Mouse (Mus musculus): ENCODE measurements around the gene Bex3.
"Not testable (repeated sequence)": the region's sequence is repeated elsewhere in the genome, so short reads cannot be mapped to it uniquely, and the experiment has no call there.

Gene Bex3

DNA sequence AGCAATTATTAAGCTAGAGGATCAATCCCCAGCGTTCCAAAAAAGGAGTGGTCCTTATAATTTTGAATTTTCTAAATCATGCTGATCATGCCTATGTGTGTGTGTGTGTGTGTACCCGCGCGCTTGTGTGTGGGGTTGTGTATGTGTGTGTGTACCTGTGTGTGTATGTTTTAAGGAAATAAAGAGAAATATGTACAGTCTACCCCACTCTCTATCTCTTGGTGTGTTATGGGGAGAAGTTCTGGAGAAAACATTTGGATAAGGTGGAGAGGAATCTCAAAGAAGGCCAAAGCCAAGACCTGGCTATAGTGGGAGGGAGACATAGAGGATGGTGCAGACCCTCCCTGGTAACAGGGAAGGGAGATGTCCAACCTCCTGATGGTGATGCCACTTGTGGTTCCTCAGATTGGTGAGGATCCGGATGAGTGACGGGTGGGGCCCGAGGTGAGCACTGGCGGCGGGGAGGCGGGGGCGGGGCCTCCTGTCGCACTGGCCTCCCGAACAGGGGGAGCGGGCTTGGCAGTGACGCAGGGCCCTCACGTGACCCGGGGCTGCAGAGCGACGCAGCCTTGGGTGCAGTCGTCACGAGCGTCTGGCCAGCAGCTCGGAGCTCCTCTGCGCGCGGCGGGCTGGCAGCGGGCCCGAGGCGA is at the start of gene Bex3:
TSS of gene Bex3 (plus strand) at position 511 of the 650 bp plus-strand sequence.
- not testable (repeated sequence) for DNase-seq (ENCODE audit: low spot score)

DNA sequence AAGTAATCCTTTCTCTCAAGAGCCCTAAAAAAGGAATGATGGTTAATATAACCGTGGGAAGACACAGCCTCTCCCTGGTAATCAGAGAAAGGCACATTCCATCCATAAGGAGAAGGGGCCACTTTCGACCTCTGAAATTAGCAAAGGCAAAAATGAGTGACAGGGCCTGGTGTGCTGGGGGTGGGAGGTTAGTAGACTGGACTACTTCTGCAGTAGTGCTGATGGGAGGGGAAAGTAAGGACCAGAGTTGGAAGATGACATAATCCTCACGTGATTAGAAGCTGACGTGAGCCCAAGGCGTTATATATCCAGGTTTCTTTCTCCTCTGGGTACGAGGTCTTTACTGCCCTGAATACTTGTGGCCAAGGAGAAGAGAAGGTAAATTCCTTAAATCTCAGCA is 46.3 kb upstream of the Bex3 start:
- DNase-seq (ENCODE audit: low spot score), result no peak

DNA sequence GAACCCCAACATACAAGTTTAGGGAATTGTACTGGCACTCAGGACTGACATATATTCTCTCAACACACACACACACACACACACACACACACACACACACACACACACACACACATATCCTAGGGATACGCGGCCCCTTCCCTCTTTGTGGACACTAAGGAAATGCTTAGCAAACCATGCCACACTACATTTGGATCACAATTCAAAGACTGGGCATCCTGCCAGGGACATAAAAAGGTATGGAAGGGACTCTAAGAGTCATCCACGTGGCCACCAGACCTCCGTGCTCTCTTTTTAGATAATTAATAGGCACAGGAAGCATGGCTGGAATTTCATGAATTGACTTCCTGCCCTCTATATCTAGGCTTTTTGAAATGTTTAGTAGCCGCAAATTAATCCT is 42.3 kb upstream of the Bex3 start:
- DNase-seq (ENCODE audit: low spot score), result no peak

GRCm38 (mm10) chrX:136238118-136238517 is 31.9 kb upstream of the Bex3 start:
- DNase-seq (ENCODE audit: low spot score), result peak; percentile 26

- DNase-seq (ENCODE audit: low spot score), result no peak
Observed at GRCm38 (mm10) chrX:136243181-136243580, 26.9 kb upstream of the Bex3 start.

- DNase-seq (ENCODE audit: low spot score), result peak; percentile 73
Observed at GRCm38 (mm10) chrX:136244574-136245229, 25.4 kb upstream of the Bex3 start, which contains the start of gene Tceal9. Gene Tceal9, plus strand, starts transcription at chrX:136245079.

DNA sequence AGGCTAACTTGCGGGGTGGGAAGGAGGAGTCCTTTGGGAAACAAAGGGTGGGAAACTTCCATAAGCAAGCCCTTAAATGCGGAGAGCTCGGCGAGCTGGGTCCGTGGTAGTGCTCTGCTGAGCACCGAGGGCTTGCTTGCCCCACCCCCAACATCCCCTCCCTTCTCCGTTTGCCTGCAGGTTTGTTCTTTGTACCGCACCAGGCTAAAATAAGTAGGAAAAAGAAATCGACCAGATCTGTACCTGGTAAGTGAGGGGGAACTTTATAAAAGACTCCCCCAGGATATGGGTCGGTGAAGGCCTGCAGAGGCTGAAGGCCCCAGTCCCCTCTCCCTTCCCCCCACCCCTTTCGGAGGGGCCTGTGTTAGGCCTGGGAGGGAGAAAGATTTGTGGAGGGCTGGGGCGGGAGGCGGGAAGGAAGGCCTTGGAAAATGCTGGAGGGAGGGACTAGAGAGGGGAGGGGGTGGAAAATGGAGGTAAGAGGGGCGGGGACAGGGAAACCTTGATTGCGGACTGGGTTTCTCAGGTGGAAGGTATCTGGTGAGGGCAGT is 24.5 kb upstream of the Bex3 start:
- peak; percentile 6 for DNase-seq (ENCODE audit: low spot score)

DNA sequence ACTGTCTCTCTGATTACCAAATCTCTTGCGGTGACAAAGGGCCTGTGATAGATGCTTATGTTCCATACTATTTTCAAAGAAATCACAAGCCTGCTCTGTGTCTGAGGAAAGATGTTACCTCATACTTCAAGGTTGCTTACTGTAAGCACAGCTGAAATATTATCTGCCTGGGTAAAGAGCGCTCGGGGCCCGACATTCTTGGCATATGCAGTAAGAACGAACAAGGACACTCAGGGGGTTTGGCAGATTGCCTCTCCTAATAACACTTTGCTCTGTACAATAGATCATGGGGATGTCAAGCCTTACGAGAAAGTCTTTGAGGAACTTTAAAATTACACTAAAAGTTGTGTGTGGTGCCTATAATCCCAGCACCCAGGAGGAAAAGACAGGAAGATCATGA is 21.2 kb upstream of the Bex3 start:
- no peak for DNase-seq (ENCODE audit: low spot score)

- no peak for DNase-seq (ENCODE audit: low spot score)
Observed at GRCm38 (mm10) chrX:136249671-136250070, 20.4 kb upstream of the Bex3 start.

- DNase-seq (ENCODE audit: low spot score), result no peak
Observed at GRCm38 (mm10) chrX:136252023-136252729, 17.9 kb upstream of the Bex3 start.

GRCm38 (mm10) chrX:136267720-136268119 is 2.3 kb upstream of the Bex3 start:
- DNase-seq (ENCODE audit: low spot score), result no peak

DNA sequence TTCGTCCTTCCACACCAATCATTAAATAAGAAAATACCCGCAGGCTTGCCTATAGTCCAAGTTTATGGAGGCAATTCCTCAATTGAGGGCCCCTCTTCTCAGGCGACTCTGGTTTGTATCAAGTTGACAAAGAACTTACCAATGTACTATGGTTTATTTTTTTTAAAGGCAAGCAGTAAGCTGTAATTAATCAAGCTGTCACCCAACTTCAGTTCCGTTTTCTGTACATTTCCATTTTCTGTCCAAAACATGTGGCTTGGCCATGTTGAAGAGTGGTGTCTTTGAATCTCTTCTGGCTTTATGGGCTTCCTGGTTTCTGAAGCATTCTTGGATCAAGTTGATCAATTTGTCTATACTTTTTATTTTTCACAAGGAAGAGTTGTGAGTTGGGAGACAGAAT is 1.9 kb upstream of the Bex3 start:
- no peak for DNase-seq (ENCODE audit: low spot score)

GRCm38 (mm10) chrX:136270393-136271111 is 499 bp downstream of the Bex3 start:
- not testable (repeated sequence) for DNase-seq (ENCODE audit: low spot score)

DNA sequence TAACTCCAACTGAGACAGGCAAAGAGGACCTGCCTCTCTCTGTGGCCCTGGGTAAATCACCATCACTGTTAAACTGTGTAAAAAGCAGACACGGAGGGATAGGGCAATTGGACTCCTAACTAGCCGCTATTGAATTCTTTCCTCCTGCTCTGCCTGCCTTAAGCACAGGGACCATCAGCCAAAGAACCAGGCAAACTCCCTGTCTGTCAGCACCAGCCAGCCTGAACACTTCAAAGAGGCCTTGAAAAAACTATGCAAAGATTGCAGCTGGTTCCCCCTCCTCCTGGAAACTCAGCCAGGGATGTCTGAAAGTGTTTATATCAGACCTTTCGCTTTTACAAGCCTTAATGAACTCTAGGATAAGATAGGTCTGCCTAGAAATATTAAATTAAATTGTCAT is 4.5 kb downstream of the Bex3 start:
- no peak for DNase-seq (ENCODE audit: low spot score)

DNA sequence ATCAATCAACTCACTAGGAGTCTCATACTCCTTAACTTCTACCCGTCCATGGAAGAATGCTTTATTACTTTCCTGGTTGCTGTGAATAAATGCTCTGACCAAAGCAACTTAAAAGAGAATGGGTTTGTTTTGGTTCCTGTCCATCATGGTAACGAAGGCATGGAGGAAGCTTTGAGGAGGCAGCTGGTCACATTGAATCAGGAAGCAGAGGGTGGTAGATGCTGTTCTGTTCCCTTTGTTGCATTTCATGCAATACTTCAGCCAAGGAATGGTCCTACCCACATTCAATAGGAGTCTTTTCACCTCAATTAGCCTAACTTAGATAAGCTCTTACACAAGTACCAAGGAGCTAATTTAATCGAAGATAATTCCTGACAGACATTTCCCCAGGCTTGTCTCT is 5.3 kb downstream of the Bex3 start:
- DNase-seq (ENCODE audit: low spot score), result no peak

- no peak for DNase-seq (ENCODE audit: low spot score)
Observed at GRCm38 (mm10) chrX:136277577-136277976, 7.5 kb downstream of the Bex3 start.

- no peak for DNase-seq (ENCODE audit: low spot score)
Observed at GRCm38 (mm10) chrX:136278401-136278800, 8.3 kb downstream of the Bex3 start.

DNA sequence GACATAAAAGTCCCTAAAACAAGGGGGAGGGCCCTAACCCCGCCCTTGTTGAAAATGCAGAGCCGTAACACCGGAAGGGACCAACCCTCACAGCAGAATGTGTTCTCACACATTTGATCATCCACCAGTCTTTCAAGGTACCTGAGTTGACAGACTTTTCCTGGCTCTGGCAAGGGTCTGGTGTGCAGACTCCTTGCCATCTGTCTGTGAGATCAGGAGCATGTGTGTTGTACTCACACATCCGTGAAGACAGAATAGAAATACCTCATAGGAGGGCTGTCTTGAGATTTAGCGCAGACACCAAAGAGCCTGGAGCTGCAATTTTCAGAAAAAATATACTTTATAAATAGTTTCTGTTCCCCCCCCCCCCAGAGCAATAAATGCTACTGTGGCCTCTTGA is 9.4 kb downstream of the Bex3 start:
- no peak for DNase-seq (ENCODE audit: low spot score)

- DNase-seq (ENCODE audit: low spot score), result no peak
Observed at GRCm38 (mm10) chrX:136290817-136291281, 20.8 kb downstream of the Bex3 start.

GRCm38 (mm10) chrX:136304295-136304694 is 34.2 kb downstream of the Bex3 start:
- DNase-seq (ENCODE audit: low spot score), result peak; percentile 42

GRCm38 (mm10) chrX:136306196-136306595 is 36.1 kb downstream of the Bex3 start:
- no peak for DNase-seq (ENCODE audit: low spot score)

DNA sequence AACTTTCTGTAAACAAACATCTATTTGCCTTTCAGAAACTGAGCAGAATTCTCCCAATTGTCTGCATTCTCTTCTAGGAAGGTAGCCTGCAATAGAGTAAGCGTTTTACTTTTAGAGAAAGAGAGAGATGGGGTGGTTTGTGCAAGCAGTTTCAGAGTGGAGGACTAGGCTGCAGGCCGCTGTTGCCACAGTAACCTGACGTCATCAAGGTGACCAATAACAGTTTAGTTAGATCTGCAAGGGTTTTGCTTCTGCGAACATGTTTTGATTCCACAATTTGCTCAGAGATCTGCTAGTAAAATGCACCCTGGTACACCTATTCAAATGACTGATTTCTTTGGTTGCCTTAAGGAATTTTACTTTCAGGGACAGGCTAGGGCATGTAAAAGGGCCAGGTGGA is 43.2 kb downstream of the Bex3 start:
- no peak for DNase-seq (ENCODE audit: low spot score)

Data from adipocyte (in vitro differentiated cells).